Mouse (Mus musculus) brain, embryonic 14.5 days (tissue): ENCODE data around the gene Slfn1. TPM values are rescaled to one million over a fixed set of nuclear protein-coding genes. Genes with fewer than 3 reads are reported as not detected.

Experiments used
- DNase-seq: peaks from one replicate; pipeline ENCODE4 v3.0.0-alpha.2; 2011; ENCODE audit warnings: low read depth
- CTCF ChIP-seq: fragments of 200-500 bp; IDR thresholded peaks from 2 replicates; pipeline ENCODE4 v1.5.1; 2012; ENCODE audit warnings: inconsistent platforms, mild to moderate bottlenecking, moderate library complexity, borderline replicate concordance; ENCODE audit not compliant: insufficient read depth, insufficient read length; ENCODE audit errors: extremely low read depth
- POLR2A ChIP-seq: fragments of 200-500 bp; IDR thresholded peaks from 2 replicates; pipeline ENCODE4 v1.6.1; 2012; ENCODE audit warnings: mild to moderate bottlenecking, inconsistent platforms, borderline replicate concordance; ENCODE audit not compliant: poor library complexity, insufficient read depth, insufficient read length, severe bottlenecking; ENCODE audit errors: extremely low read depth
- polyA plus RNA-seq: library from polyadenylated mRNA; depleted of rRNA; stranded (reverse); fragments of >200 nt; gene quantifications from 2 replicates; pipeline ENCODE4 v1.2.3, GENCODE M21; 2012; rRNA removed

Slfn1 gene
- polyA plus RNA-seq = 0.07 TPM in 1 of 2 replicates, not detected in the other

DNA sequence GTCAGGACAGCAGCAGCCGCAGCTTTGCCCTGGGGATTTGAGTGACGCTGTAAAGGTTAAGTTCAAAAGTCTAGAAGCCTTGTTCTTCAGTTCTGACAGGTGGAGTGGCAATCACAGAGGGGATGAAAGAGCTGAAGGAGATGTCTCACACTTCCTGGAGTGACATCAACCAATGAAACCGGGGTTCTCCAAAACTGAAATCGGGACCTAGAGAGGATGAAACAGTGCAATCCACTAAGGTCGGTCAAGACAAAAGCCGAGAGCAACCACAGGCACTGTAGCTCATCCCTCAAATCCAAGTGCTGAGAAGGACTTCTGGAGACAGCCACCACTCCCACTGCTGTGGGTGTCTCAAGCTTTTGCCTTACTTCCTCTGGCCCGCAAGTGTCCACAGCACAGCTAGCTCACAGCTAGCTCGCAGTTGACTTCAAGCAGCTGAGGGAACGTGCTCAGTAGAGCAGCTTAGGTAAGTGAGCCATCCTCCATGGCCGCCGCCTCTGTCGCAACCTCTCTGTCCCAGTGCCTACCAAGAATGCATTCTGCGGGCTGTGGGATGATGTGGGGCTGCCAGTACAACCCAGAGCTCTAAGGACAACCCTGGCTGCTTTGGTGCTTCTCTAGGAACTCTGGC lies at the start of gene Slfn1:
Gene Slfn1, plus strand, starts transcription at position 253 of the 631 bp plus-strand sequence.
- no peak for TF ChIP-seq POLR2A
- no peak for TF ChIP-seq CTCF
- DNase-seq = no peak

DNA sequence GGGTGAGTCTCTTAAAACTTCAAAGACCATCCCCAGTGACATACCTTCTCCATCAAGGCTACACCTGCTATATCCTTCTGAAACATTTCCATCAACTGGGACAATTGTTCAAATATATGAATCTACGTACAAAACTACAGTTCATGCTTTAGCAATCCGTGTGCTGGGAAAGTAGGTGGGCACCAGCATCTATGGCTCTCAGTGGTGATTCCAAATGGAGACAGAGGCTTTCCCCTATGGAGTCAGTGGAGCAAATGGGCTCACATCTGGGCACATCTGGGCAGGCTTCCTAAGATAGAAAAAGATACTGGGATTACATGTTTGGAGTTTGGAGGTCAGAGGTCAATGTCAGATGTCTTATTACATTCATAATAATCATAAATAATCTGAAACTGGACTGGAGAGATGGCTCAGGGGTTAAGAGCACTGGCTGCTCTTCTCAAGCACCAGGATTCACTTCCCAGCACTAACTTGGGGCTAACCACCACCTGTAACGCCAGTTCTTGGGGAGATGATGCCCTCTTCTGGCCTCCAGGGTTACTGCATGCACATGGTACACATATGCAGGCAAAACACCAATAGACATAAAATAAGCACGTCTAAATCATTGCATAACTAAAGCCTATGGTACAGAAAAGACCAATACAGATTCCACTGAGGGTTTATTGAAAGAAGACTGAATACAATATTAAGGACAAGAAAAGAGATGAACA lies 48.5 kb upstream of the Slfn1 start:
- no peak for DNase-seq
- TF ChIP-seq POLR2A (no peak), CTCF (0 out of 2 replicates have a peak, but pooled peaks have one; percentile 19)

DNA sequence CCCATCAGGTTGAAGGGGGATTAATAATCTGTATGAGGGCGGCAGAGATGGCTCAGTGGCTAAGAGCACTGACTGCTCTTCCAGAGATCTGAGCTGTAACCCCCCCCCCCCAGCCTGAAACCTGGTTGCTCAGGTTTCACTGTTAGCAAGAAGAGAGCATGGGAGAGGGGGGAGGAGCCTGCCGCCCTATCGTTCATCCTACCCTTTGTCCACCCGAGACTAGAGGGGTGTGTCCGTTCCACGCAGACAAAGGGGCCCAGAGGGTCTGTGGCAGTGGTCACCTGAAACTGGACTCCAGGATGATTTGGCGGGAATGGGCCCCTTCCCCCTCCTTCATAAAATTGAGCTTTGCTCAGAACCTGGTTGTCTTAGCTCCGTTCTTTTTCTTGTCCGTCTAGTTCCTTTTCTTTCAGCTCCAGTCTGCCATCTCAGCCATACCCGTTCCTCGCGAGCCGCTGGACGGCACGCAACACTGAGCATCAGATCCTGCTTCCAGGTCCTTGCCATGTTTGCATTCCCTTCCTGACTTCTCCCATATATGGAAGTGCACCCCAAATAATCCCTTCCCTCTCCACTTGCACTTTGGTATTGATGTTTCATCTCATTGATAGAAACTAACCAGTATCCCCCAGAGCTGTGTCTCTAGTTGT lies 46.2 kb upstream of the Slfn1 start:
- TF ChIP-seq CTCF = no peak
- no peak for TF ChIP-seq POLR2A
- no peak for DNase-seq

DNA sequence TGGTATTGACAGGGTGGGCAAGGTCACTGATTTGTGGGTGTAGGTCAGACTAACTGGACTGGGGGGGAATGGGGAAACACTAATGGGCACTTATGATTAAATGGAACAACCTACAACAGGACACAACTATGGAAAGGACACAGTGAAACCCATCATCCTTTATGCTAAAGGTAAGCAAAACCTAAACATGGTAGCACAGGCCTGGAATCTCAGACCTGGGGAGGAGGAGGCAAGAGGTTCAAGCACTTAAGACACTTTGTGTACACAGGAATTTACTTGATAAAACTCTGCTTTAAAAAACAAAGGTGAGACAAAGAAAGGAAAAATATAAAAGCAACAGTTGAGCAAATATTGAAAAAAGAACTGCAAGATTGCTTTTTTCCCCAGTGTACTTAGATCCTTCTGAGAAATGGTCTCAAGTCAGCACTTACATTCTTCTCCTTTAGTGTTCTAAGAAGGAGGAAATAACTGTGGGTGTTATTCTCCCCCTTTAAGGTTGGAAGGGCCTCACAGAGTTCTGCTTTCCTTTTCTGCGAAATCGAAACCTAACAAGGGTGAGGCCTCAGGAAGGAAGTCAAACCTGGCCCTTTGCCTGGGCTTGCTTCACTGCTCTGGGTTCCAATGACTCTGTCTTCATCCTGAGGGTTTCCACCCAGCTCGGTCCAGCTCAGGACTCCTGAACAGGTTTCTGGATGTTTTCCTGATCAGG lies 38.8 kb upstream of the Slfn1 start:
- no peak for TF ChIP-seq POLR2A
- no peak for TF ChIP-seq CTCF
- DNase-seq = no peak

DNA sequence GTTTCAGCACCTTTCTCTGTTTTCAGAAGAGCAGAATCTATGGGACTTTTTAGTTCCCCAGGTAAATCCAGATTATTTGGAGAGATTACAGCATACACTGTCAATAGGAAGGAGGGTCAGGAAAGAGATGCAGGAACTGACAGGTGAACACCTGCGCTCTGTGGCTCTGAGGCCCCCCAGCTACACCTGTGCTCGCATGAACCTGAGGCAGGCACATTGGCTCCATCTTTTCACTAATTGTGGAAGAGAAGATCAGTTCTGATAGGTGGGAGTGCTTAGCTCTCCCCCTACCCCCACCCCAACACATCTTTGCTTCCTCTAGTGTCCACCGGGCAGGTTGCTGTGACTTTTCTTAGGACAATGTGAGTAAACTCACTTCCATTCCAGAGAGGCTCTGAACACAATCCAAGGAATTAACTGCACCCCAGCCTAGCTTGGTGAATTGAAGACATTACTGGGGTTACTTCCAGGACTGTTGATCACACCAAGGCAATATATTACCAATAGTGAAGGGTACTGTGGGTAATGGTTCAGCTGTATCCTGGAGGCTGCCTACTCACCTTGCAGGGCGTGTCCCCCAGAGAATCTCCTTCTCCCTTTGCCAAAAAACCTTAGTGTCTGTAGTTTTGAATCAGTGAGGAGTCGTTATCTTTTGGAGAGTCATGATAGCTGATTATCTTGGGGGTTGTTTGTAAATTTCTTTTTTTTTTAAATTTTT lies 38.1 kb upstream of the Slfn1 start:
- DNase-seq = no peak
- TF ChIP-seq CTCF (no peak), POLR2A (no peak)

DNA sequence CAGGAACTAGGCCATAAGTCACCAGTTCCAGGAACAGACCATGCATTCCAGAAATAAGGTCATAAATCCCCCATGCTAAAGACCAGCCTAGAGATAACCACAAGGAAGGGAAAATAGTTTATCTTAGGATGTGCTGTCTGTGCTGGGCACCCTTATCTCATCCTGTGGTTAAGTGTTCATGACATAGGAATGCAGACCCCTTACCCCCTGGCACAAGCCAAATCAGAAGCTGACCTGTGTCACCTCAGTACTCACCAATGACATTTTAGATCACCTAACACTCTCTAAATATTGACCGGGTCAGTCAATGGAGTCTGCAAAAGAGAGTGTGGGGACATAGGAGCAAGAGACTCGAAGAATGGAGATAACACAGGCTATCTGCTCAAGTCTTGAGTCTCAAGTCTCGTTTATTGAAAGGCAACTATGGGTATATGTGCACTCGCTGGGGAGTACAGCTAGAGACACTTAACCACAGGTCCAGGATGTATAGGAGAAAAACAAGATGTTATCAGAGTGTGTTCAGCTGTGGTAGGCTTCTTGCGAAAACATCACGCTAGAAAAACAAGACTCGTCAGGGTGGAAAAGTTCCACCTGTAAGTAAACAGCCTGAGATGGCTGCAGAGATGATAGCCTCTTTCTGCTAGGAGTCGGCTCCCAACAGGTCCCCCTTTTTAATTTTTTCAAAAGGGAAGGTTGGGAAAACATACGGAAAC lies 37.0 kb upstream of the Slfn1 start:
- no peak for TF ChIP-seq CTCF
- no peak for TF ChIP-seq POLR2A
- DNase-seq = no peak

DNA sequence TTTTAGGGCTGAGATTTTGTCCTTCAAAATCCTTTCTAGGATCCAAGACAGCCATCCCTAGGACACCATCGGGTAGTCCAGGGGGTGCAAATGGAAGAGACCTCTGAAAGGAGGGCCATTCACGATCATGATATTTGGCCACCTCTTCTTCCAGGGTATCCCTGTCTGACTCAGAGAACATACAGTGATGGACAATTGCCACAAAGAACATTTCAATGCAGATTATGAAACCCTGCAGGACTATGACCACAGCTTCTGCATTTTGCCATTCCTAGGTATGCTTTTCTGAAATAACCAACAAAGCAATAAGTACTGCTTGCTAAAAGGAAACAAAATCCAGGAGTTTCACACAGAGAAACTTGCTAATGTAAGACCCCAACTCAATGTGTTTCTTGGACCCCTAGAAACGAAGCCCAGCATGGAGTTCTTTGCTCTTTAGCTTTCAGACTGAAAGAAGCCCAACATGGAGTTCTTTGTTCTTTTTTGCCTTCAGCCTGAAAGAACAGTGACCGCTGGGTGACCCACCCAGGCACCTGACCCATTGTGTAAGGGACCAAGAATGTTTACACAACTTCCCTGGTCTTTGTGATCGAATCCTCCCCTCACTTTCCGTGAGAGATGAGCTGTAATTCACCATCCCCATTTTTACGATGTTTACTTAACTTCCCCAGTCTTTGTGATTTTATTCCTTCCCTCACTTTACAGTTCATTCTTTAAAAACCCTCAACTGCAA lies 33.7 kb upstream of the Slfn1 start:
- no peak for TF ChIP-seq CTCF
- TF ChIP-seq POLR2A = no peak
- no peak for DNase-seq

DNA sequence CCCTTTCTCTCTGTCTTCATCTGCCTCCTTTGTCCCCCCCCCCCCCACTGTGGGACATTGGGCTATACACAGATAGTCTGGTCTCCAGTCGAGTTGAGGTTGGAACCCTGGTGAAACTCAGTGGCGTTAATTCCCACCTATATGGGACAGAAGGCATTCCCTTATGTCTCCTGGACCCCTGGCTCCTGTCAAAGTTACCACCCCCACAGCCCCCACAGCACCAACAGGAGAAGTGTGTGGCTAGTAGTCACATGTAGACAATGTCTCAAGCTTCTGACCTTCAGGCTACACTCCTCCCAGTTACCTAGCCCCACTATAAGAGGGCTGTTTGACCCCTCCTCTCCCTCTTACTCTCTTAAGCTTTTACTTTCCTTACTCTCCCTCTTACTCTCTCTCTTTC lies 32.5 kb upstream of the Slfn1 start:
- no peak for DNase-seq
- TF ChIP-seq POLR2A (no peak), CTCF (no peak)

DNA sequence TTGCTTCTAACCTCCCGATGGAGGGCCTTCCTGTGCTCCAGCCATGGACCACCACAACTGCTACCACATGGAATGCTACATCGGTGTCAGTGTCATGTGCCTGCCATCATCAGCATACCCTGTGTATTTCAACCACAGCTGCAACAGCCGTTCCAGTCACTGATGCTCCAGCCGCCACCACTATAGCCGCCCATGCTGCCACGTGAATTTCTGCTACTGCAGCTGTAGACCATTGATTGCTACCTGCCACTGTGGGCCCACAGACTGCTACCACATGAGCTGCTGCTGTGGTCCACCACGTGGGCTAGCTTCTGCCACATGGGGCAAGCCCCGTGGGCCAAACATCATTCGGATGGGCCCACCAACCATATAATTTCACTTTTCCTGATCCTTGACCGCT lies 31.9 kb upstream of the Slfn1 start:
- no peak for TF ChIP-seq CTCF
- no peak for TF ChIP-seq POLR2A
- DNase-seq = no peak
